Mouse (Mus musculus) skeletal muscle tissue, adult 2 months (tissue): ENCODE results near the gene Nat14.
"Not testable (repeated sequence)": the region's sequence is repeated elsewhere in the genome, so short reads cannot be mapped to it uniquely, and the experiment has no call there.

Experiments used
- DNase-seq: peaks from one replicate; pipeline ENCODE4 v3.0.0-alpha.2; 2012; ENCODE audit warnings: low read depth, low spot score

Nat14 gene

GRCm38 (mm10) chr7:4921824-4922482, at the start of gene Nat14:
Gene Nat14 (plus strand): TSS chr7:4922028.
- no peak for DNase-seq

- peak; percentile 99 for DNase-seq
Measured at GRCm38 (mm10) chr7:4876753-4877221, 45.0 kb upstream of the Nat14 start, which contains the start of gene Isoc2a. Gene Isoc2a (plus strand): TSS chr7:4877153.

- DNase-seq, result no peak
Measured at GRCm38 (mm10) chr7:4877226-4877625, 44.6 kb upstream of the Nat14 start.

- DNase-seq, result no peak
Measured at GRCm38 (mm10) chr7:4878186-4878585, 43.6 kb upstream of the Nat14 start.

- DNase-seq, result not testable (repeated sequence)
Measured at GRCm38 (mm10) chr7:4879036-4879435, 42.8 kb upstream of the Nat14 start.

GRCm38 (mm10) chr7:4886680-4887079, 35.1 kb upstream of the Nat14 start:
- DNase-seq, result no peak

- no peak for DNase-seq
Measured at GRCm38 (mm10) chr7:4895186-4895585, 26.6 kb upstream of the Nat14 start.

- DNase-seq, result peak; percentile 44
Measured at GRCm38 (mm10) chr7:4898851-4899648, 22.8 kb upstream of the Nat14 start.

- peak; percentile 76 for DNase-seq
Measured at GRCm38 (mm10) chr7:4899649-4900522, 21.9 kb upstream of the Nat14 start.

- DNase-seq, result no peak
Measured at GRCm38 (mm10) chr7:4900523-4900851, 21.3 kb upstream of the Nat14 start.

GRCm38 (mm10) chr7:4901171-4901570, 20.7 kb upstream of the Nat14 start:
- DNase-seq, result no peak

GRCm38 (mm10) chr7:4902404-4902803, 19.4 kb upstream of the Nat14 start:
- no peak for DNase-seq

- no peak for DNase-seq
Measured at GRCm38 (mm10) chr7:4906466-4906950, 15.3 kb upstream of the Nat14 start, which contains the start of gene Gm36210. Gene Gm36210 (minus strand): TSS chr7:4906516.

- no peak for DNase-seq
Measured at GRCm38 (mm10) chr7:4911561-4911960, 10.3 kb upstream of the Nat14 start.

GRCm38 (mm10) chr7:4912248-4912647, 9.6 kb upstream of the Nat14 start:
- no peak for DNase-seq

- DNase-seq, result peak; percentile 88
Measured at GRCm38 (mm10) chr7:4915007-4915665, 6.7 kb upstream of the Nat14 start, which contains the start of gene Zfp628. Gene Zfp628 (plus strand): TSS chr7:4915217.

GRCm38 (mm10) chr7:4915669-4916416, 6.0 kb upstream of the Nat14 start:
- no peak for DNase-seq

- no peak for DNase-seq
Measured at GRCm38 (mm10) chr7:4917494-4917893, 4.3 kb upstream of the Nat14 start.

- no peak for DNase-seq
Measured at GRCm38 (mm10) chr7:4918681-4919080, 3.1 kb upstream of the Nat14 start.

- DNase-seq, result no peak
Measured at GRCm38 (mm10) chr7:4919096-4919495, 2.7 kb upstream of the Nat14 start.
